Mouse (Mus musculus): ENCODE data around the gene Rsad1.

DNA sequence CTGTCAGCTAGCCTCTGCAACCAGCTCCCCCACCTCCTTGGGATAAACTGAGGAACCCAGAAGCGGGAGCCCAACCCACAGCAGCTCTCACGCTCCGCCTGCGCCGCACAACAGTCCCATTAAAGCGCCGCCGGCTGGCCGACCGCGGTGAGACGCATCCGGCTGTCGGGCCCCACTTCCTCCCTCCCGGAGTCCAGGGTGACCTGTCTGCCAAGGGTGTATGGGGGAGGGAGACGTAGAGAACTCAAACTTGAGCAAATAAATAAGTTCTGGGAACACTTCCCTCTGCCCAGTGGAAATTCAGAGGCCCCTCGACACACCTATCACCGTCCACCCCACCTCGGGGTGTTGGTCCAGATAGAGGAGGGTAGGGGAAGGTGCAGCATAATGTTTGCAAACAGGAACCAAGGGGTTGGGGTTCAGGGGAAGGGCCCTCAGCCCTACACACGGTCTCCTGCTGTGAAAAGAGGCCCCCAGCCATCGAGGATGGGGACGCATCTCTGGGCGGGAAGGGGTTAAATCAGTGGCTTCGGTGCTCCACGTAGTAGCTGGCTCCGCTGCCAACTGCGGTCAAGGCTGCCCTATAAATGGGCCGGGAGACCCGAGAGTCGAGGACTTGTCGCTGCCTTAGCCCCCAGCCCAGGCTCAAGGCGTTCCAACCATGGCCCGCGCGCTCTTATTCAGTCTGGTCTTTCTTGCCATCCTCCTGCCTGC, 15.5 kb upstream of the Rsad1 start, which contains the start of gene Chad:
- TF ChIP-seq POLR2A (IDR thresholded peaks at IDR 0.05; ENCODE audit: low read depth, low read length) (no peak; the same call in 1 of the 2 replicates), CTCF (IDR thresholded peaks at IDR 0.05; ENCODE audit: extremely low read depth, insufficient read length, insufficient replicate concordance, low read depth, low read length) (no peak)

Measured in small intestine, adult 2 months (tissue).